Mouse (Mus musculus) left cerebral cortex, postnatal 4 days (tissue): ENCODE results near the gene Rnf151. TPM values are rescaled to one million over a fixed set of nuclear protein-coding genes. Genes with fewer than 3 reads are reported as not detected.

Experiments
- DNase-seq: peaks from one replicate; pipeline ENCODE4 v3.0.0-alpha.2; 2022
- intact Hi-C: fragments of 180-260 bp; cut with DNase I; formaldehyde crosslinking; loops from one replicate; pipeline ENCODE4 v1.15.1; 2025
- total RNA-seq, 2 experiments: library from RNA; stranded (reverse); gene quantifications; 2 replicates each; pipeline ENCODE4 v1.2.3; 2021

Gene Rnf151
- total RNA-seq, 2 experiments from 2014 or later: not detected

DNA sequence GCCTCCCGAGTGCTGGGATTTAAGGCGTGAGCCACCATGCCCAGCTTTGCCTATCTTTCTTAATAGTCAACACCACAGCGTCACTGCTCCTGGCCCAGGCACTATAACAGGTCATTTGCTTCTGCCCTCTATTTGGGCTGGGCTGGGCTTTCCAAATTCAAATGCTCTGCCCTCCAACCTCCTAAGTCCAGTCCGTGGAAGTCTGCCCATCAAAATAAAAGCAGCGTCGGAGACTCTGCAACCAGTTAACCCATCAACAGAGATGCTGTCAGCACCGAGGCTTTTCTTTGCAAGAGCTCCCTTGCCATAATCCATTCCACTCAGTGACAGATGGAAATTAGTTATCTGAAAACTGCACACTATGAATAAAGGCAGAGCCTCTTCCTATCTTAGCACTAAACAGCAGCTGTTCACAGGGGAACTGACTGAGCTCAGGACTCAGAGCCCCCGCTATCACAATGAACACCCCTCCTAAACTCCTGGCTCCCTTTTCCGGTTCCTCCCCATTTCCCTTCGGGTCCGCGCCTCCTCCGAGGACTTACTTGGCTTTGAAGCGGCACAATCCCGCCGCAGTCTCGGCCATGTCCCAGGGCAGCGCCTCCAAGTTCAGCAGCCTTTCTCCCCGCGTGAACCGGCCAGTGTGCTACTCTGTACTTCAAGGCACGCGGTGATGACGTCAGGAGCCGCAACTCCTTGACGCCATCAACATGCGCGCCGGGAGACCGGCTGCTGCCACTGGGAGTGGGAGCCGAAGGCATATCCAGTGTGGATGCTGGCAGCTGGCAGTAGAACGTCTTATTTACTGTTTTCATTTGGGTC is 10.7 kb downstream of the Rnf151 start, which contains the start of gene Tbl3:
Gene Tbl3 (minus strand): TSS at position 679 of the 819 bp plus-strand sequence.
- DNase-seq: peak; percentile 93
- intact Hi-C loops: no loop called here

DNA sequence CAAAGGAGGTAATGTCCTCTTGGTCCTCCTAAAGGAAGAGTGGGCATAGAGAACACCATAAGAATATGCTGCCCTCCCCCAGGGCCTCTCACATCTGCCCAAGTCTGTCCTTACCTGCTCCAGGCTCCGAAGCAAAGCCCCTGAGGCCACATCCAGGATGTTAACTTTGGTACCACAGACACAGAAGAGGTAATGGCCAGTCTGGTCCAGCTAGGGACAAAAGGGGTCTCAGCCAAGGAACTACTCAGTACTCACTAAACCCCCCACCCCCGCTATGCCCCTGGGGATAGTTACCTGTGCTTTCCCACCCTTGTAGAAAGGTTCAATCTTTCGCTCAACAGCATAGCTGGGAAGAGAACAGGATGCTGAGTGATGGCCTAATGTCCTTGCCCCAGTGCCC is 12.0 kb downstream of the Rnf151 start:
- intact Hi-C loops: no loop called here

DNA sequence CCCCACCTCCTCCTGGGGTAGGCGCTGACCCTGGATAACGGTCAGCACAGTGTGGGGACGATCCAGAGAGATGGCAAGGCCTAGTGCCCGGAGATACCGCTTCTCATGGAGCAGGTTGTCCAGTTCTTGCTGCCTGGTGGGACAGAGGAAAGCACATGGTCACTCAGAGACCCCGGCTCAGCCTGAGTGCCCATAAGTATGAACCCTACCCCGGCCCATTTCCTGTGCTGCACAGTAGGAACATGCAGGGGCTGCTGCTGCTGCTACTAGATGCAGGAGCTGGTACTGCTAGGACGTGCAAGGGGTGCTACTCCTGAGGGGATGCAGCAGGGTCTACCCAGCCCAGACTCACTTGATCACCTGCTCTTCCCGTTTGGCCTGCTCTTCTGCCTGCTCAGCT is 16.6 kb downstream of the Rnf151 start:
- no peak for DNase-seq
- intact Hi-C loops: no loop called here

More for the DNA sequence above, 12.0 kb downstream of the Rnf151 start:
- DNase-seq: no peak

DNA sequence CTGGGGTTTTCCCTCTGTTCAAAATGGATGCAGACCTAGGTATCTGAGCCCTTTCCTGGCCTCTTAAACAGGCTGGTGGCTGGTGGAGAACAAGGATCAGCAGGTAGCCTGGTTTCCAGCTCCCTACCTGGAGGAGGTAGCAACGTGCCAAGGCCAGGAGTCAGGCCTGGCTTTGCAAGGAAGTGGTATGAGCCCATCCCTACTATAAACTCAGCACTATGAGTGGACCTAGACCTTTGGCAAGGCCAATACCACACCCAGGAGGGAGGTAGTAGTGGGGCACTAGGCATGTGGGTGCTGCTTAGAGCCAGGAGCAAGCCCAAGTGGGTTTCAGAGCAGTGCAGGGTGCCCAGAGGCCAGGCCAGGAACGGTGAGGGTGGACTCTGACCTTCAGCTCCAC is 18.4 kb downstream of the Rnf151 start:
- intact Hi-C loops: no loop called here
- DNase-seq: no peak

DNA sequence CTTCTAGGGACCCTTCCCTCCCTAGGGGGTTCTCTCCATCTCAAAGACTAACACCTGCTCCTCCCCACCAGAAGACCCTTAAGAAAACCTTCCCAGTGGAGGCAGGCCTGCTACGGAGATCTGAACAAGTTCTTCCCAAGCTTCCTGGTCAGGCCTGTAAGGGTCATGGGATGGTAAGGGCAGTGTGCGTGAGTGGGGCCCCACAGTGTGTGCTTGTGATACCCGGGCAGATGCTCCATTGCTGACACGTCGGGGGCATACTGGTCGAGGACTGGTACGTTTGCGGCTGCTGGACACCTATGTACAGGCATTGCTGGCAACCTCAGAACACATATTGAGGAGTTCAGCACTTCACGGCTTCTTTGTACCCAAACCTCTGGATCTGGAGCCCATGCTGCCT is 19.1 kb downstream of the Rnf151 start:
- DNase-seq: no peak
- intact Hi-C loops: no loop called here

DNA sequence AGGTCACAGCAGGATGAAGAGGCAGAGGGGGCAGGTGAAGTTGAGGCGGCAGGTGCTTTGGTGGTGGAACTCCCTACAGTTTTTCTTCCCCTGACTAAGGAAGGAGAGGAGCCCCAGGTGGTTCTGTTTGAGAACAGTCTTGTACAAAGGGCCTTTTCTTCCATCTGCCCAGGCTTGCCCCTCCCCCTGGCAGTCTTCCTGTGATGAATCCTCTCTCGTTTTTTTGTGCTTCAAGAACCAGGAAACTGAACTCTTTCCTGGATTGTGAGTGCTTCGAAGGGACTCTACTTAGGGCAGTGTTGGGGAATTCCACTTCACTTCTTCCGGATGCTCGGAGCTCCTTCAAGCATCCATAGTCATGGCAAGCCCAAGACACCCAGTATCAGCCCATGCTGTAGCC is 19.9 kb downstream of the Rnf151 start:
- intact Hi-C loops: no loop called here
- no peak for DNase-seq

DNA sequence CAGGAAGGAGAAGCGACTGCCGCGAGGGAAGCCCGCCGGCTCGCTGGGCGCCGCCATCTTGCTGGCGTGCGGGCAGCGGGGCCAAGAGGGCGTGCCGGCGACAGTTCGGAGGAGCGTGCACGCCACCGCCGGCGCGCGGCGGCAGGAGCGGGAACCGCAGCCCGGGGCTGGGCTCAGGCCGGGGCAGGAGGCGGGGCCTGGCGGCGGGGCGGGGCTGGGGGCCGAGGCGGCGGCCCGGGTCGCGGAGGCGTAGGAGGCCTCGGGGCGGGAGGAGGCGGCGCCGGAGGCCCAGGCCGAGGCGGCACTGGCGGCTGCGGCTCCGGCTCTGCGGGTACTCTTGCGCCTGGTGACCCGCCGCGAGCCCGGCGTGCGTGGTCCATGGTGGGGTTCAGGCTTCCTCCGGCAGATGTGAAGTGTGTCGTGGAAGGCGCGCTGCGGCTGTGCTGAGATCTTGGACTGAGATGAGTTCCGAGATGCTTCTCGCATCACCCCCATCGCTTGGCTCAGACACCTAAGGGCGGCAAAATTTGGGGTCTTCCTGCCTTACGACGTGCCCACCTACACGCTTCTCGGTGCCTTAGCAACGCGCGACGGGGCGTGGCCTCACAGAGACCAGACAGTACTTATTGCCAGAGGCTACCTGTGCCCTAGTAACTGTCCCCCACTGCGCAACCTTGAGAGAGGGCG is 21.7 kb downstream of the Rnf151 start, which contains the start of the genes Gfer and Noxo1:
Gene Gfer (minus strand): TSS at position 146 of the 687 bp plus-strand sequence.
Gene Noxo1 (plus strand): TSS at position 224 of the 687 bp plus-strand sequence.
- intact Hi-C loops: no loop called here
- peak; percentile 93 for DNase-seq

DNA sequence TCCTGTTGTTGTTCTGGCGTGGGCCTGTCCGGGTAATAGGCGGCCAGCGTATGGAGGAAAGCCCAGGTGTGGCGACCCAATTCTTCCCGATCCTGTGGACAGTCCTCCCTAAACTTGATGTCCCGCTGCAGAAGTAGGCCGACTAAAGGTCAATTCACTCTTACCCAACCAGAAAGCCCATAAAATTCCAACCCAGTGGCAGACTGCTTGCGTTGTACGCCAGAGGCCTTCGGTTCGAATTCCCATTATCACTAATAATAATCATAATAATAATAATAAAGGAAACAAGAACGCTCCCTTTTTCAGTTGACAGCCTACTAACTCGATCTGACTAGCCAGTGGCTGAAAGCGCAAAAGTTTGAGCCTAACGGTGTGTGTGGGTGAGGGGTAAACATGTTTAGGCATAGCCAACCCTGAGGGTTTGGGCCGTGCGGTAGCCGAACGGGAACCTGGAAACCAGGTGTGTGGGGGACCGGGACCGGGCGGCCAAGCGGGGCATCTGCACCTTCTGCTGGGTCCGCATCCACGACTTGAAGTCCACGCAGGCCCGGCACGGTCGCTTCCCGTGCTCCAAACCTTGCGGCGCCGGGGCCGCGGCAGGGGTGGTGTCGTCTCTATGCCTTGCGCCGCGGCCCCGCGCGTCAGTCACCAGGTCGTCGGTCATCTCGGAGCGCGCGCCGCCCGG is 22.4 kb downstream of the Rnf151 start:
- DNase-seq: no peak
- intact Hi-C loops: no loop called here

DNA sequence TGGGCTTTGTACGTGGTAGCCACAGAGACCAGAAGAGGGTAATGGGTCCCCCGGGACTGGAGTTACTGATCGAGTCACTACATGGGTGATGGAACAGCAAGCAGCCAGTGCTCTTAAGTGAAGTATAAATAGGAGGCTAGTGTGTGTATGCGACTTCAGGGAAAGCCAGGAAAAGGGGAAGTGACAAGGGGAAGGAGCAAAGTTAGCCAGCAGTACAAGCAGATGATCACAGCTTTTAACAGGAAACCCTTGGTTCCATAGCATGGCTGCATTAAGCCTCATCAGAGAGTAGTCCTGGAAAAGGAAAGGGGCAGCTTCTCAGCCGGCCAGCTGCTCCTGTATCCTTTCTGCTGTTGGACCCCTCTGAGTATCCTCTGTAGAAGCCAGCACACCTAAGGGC is 25.5 kb downstream of the Rnf151 start:
- intact Hi-C loops: no loop called here
- DNase-seq: no peak

DNA sequence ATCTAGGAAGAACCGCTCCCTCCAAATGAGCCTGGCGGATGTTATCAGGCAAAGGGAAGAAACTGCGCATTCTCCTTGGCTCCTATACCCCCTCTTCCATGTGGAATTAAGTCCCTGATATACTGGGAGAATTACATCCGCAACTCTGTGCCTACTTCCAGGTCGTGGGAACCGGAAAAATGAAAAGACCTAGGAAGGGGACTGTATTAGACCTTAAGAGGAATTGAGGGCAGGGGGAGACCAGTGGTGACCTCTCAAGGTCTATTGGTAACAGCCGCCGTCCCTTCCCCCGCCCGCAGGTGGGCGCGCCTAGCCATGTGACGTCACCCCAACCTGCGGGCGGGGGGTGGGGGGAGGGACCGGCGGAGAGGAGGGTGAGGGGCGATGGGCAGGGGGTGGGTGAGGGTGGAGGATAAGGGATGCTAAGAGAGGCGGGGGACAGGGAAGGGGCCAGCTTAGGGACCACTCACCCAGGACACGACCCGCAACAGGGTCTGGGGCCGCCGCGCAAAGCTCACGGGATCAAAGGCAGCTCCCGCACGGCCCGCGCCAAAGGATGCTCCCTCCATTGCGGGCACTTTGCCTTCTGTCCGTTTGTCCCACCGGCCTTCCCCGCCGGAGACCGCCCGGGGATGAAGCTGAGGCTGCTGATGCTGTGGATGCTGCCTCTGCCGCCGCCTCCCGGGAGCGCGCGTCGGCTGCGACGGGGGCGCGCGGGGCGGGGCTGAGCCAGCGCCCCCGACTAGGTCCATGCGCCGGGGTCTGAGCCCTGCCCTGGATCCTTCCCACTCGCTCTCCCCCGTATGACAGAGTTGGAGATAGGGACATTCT is 28.4 kb downstream of the Rnf151 start, which contains the start of gene Syngr3:
Gene Syngr3 (minus strand): TSS at position 705 of the 831 bp plus-strand sequence.
- intact Hi-C loops: no loop called here
- peak; percentile 65 for DNase-seq

DNA sequence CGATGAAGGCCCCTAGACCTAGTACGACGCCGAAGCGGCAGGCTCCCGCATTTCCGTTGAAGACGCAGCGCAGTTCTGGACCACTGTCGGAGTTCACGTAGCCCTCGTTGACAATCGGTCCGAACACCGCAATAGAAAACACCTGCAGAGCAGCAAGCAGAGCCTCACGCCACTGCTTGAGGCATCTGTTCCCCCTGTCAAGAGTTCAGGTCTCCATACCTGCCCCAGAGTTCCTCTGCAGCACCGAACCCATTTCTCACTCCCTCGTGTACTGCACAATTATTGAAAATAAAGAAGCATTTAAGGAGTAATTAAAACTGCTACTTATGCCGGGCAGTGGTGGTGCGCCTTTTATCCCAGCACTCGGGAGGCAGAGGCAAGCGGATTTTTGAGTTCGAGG is 30.3 kb downstream of the Rnf151 start:
- intact Hi-C loops: no loop called here
- DNase-seq: no peak

DNA sequence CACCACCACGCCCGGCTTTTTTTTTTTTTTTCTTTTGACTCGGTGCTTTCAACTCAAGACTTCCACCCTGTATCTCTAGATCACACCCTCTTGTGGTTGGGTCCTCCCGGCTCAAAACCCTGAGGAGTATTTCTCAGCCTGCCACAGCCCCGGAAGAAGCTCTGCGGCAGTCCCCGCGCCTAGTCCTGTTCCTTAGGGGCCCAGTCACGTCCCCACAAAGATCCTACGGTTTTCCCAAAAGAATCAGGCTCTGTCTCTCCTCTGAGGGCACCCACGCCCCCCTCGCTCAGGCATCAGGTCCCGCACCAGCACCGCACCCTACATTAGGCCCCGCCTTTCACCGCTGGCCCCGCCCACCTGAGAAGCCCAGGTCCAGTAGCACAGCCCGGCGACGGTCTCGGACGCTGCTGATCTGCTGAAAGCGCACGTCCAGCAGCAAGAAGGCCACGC is 30.7 kb downstream of the Rnf151 start:
- intact Hi-C loops: no loop called here
- no peak for DNase-seq

DNA sequence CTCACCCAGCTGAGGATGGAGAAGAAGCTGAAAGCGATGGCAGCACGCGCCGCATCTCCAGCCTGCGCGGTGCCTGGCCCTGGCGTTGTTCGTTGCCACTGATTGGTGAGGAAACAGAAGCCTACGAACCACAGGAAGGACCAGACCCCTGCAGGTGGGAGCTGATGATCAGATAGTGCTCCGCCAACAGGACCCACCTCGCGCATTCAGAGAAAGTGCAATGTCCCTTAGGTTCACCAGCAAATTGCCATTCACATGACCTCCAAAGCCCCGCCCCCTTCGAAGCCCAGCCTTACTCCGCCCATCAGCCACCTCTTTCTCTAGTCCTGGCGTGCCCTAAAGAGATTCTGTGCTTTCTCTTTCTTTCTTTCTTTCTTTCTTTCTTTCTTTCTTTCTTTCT is 31.3 kb downstream of the Rnf151 start:
- DNase-seq: no peak
- intact Hi-C loops: no loop called here

DNA sequence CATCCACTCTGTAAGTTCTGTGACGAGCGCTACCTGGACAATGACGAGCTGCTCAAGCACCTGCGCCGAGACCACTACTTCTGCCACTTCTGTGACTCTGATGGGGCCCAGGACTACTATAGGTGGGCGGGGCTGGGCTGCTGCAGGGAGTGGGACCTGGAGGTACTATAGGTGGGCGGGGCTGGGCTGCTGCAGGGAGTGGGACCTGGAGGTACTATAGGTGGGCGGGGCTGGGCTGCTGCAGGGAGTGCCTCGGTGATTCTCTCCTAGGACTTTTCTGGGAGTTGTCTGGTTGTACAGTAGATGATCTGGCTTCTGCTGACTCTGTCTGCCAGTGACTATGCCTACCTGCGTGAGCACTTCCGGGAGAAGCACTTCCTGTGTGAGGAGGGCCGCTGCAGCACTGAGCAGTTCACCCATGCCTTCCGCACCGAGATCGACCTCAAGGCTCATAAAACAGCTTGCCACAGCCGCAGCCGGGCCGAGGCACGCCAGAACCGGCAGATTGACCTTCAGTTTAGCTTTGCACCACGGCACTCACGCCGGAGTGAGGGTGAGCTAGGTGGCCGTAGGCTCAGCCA is 40.3 kb downstream of the Rnf151 start:
- intact Hi-C loops: no loop called here
- no peak for DNase-seq

DNA sequence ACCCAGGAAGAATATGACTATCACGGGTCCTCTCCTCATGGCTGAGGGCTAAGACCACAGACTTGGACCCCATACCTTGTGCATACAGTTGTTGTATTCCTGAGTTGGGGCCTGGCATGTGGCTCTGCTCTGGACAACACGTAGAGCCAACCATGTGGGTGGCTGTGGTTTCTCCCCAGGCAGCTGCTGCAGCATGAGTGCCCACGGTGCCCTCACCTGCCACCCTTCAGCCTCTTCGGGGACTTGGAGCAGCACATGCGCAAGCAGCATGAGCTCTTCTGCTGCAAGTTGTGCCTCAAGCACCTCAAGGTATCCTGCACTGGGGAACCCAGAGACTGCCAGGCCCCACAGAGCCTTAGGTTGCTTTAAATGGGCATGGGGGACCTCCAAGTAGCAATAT is 41.0 kb downstream of the Rnf151 start:
- no peak for DNase-seq
- intact Hi-C loops: no loop called here

DNA sequence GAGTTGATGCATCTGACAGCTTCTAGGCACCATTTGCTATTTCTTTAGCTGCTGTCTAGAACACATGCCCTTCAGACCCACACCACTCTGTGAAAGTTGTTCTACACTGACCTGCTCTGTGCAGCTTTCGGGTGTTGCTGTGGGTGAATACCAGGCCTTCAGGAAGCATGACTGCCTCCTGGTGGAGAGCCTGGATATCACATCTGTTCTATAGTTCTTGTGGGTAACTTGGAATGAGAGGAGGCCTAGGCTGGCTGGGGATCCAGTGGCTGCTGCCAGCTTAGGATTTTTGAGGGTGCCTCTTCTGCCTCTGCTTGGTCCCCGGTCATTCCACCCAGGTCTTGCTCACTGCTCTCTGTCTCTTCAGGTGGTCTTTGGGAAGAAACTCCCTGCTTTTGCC is 41.7 kb downstream of the Rnf151 start:
- intact Hi-C loops: no loop called here
- peak; percentile 77 for DNase-seq

DNA sequence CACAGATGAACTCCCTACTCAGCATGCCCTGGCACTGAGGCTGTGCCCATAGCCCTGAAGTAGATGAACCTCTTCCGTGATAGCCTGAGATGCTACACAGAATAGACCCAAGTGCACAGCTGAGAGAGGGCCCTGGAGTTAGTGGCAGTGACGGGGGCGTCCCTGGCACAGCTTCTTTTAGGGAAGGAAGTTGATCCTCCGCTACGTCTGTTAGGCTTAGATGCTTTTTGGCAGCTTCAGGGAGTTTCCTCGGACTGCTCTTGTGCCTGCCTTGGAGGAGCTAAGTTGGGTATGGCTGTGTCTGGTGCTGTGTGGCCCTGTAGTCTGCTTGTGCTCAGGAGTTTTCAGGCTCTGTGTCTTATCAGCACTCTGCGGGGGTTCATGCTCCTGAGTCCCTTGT is 43.6 kb downstream of the Rnf151 start:
- intact Hi-C loops: no loop called here
- DNase-seq: no peak

DNA sequence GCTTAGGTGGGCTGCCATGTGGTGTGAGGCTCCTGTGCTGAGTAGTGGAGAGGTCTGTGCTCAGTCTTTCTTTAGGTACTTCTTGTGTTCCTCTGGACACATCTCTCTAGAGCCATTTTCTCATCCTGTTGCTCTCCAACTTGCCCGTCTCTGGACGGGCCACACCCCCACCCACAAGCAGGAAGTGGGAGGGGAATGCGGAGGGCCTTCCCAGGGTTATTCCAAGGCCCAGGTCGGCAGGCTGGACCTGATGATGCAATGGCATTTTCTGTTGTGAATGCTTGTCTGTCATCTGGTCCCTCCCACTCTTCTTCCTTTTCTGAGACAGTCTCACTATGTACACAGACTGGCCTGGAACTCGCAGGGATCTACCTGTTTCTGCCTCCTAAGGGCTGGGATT is 45.7 kb downstream of the Rnf151 start:
- no peak for DNase-seq
- intact Hi-C loops: no loop called here

DNA sequence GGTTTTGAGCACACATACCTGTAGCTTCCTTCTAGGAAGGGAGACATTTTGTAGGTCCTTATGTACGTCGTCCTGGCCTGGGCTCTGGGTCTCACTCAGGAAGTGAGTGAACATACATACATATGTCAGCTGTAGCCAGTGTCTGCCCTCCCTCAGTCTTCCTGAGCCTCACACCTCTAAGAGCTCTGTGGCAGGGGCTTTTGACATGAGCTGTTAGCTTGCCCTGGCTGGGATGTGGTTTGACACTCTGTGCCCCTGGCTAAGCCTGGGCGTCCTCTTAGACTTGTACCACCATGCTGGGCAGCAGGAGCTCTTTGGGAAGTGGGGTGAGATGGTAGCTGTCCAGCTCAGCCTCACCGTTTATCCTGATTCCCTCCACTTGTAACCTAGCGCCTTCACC is 46.5 kb downstream of the Rnf151 start:
- no peak for DNase-seq
- intact Hi-C loops: no loop called here

DNA sequence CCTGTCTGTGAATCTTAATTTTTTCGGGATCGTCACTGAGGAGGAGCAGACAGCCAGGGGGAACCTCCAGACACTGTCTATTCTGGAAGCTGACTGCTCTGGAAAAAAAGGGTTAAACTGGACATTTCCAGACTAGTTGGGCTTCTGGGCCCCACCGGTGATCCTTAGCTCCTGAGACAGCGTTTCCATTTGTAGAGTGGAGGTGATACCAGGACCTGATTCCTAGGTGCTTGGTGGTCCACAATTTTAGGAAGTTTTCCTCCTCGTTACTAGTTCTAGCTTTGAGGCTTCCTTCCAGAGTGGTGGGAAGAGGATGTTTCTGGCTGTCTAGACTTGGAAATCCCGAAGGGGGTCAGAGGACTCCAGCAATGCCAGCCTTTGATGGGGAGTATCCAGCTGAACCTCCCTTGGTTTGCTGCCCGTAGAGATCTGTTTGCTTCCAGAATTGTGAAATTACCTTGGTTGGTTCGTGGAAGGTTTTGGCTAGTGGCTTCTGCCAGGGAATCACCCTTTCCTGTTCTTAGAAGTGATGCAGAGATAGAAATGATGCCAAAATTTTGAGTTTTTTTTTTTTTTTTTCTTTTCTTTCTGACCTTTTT is 47.5 kb downstream of the Rnf151 start:
- intact Hi-C loops: no loop called here

More for the DNA sequence above, 47.5 kb downstream of the Rnf151 start:
- no peak for DNase-seq
